Mouse (Mus musculus): Measurements from ENCODE around the gene Eif1. TPM values are rescaled to one million over a fixed set of nuclear protein-coding genes. Genes with fewer than 3 reads are reported as not detected.
"Not testable (repeated sequence)": the region's sequence is repeated elsewhere in the genome, so short reads cannot be mapped to it uniquely, and the experiment has no call there.

The Eif1 gene
- polyA plus RNA-seq, 1 experiment from 2014 or later = 1,215 TPM

DNA sequence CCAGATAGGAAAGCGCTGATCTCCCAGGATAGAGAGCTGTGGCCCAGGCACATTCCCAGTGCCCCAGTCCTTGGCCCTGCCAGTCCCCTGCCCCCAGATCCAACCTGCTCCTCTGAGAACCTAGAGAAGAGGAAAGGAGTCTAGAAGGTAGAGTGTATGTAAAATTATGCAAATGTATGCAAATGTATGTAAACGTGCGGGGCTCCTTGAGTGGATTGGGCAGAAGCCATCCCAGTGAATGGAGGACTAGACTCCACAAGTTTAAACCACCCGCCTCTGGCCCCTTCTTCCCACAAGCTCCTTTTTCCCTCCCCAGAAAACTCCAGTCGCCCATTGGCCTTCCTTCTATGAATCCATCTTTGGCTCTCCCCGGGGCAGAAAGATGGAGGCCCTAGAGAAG, 26.8 kb upstream of the Eif1 start:
- no peaks in the 10 kb centered on the region for H3K27me3 ChIP-seq
- H3K4me2 ChIP-seq = no peak overlapping the region
- no peak overlapping the region for H3K9ac ChIP-seq
- ATAC-seq (ENCODE audit: low FRiP score, low read depth) = no peak
- no peaks in the 10 kb centered on the region for H3K9me3 ChIP-seq
- 0 out of 2 replicates have a peak, but pooled peaks cover 1% of the 10 kb centered on the region for H3K4me1 ChIP-seq (replicated peaks)
- 46% methylated on average over 6 of the region's 6 CpGs for WGBS
- no peak overlapping the region for H3K4me3 ChIP-seq
- no peak overlapping the region for H3K27ac ChIP-seq (replicated peaks)
- H3K36me3 ChIP-seq = no peaks in the 10 kb centered on the region

DNA sequence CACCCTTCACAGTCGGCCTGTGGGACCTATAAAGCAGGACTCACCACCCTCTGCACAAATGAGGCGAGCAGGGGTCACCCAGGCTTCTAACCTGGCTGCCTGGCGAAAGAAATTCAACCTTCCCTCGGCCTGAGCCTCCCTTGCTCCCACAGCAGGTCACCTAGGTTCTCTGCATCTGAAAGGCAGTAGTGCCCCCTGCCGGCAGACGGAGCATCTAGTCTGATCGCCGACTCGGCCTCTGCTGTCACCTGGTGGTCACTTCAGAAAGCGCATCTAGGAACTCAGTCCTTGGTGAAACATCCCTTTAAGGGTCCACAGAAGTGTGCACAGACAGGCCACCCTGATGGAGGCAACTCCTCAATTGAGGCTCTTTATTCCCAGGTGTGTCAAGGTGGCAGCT, 24.4 kb upstream of the Eif1 start:
- no peaks in the 10 kb centered on the region for H3K36me3 ChIP-seq

DNA sequence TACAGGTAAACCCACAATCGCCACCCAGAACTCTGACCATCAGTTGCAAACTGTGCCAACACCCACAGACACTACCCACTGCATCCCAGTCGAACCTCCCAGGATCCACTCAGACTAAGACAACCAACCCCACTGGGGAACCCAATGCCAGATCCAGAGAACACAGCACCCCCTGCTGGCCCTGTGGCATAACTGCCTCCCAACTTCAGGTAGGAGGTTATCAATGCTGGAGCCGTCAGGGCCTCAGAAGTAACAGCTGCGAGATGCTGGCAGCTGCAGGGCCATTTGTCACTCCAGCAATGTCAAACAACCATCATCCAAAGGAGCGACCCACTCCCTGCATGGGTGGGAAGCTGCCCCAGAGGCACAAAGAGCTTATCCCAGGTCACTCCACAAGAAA, 21.9 kb upstream of the Eif1 start:
- 39% methylated on average over 5 of the region's 5 CpGs for WGBS
- H3K27ac ChIP-seq (replicated peaks) = no peak overlapping the region
- no peak for ATAC-seq (ENCODE audit: low FRiP score, low read depth)

More for the DNA sequence above, 24.4 kb upstream of the Eif1 start:
- H3K4me2 ChIP-seq = peak overlapping the region; percentile 40
- 11% methylated on average over 10 of the region's 10 CpGs for WGBS
- no peaks in the 10 kb centered on the region for H3K27me3 ChIP-seq
- no peak overlapping the region for H3K4me3 ChIP-seq
- no peaks in the 10 kb centered on the region for H3K9me3 ChIP-seq
- H3K27ac ChIP-seq (replicated peaks) = no peak overlapping the region
- 0 out of 2 replicates have a peak, but pooled peaks have one; percentile 27 for ATAC-seq (ENCODE audit: low FRiP score, low read depth)
- 0 out of 2 replicates have a peak, but pooled peaks cover 5% of the 10 kb centered on the region for H3K4me1 ChIP-seq (replicated peaks)
- no peak overlapping the region for H3K9ac ChIP-seq

DNA sequence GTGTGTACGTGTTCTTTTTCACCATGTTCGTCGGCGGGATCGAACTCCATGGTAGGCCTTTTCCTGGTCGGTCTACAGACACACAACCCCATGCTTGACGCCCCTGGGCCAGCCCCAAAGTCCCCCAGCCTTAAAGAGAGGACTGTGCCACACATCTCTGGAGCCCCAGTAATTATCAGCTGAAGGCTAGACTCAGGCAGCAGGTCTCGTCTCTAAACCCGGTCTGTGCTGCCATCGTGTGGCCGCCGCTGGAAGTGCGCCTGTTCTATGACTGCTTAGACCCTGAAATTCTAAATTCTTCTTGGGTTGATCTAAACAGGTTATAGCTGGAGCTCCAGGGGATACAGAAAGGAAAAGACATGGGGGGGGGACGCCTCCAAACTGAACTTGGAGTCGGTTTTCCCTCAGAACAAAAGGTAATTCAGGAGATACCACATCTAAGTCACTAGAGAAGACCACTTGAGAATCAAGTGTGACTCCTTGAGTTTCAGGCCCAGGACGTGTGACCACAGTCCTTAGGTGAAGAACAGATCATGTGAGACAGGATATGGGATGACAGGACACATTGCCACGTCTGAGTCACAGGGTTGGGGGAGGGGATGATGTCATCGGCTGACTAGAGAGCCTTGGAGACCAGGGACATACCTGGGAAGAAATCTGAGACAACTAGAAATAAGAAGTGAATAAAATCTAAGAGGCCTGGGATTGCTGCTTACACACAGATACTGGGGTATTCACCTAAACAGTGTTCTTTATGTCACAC, 21.2 kb upstream of the Eif1 start:
- no peaks in the 10 kb centered on the region for H3K27me3 ChIP-seq
- no peaks in the 10 kb centered on the region for H3K36me3 ChIP-seq
- peak; percentile 69; the same call in 1 of the 2 replicates for ATAC-seq (ENCODE audit: low FRiP score, low read depth)
- H3K9me3 ChIP-seq = no peaks in the 10 kb centered on the region
- H3K4me2 ChIP-seq = peak overlapping the region; percentile 47
- 19% methylated on average over 18 of the region's 18 CpGs for WGBS
- H3K4me3 ChIP-seq = peak overlapping the region; percentile 15; the same call in 1 of the 2 replicates
- H3K27ac ChIP-seq (replicated peaks) = no peak overlapping the region
- H3K4me1 ChIP-seq (replicated peaks) = 0 out of 2 replicates have a peak, but pooled peaks cover 5% of the 10 kb centered on the region
- 0 out of 2 replicates have a peak overlapping the region, but pooled peaks have one; percentile 10 for H3K9ac ChIP-seq

More for the DNA sequence above, 21.9 kb upstream of the Eif1 start:
- no peaks in the 10 kb centered on the region for H3K9me3 ChIP-seq
- no peak overlapping the region for H3K4me3 ChIP-seq
- H3K4me2 ChIP-seq = peak overlapping the region; percentile 47
- 0 out of 2 replicates have a peak overlapping the region, but pooled peaks have one; percentile 10 for H3K9ac ChIP-seq
- H3K27me3 ChIP-seq = no peaks in the 10 kb centered on the region
- no peaks in the 10 kb centered on the region for H3K36me3 ChIP-seq
- H3K4me1 ChIP-seq (replicated peaks) = 0 out of 2 replicates have a peak, but pooled peaks cover 5% of the 10 kb centered on the region

DNA sequence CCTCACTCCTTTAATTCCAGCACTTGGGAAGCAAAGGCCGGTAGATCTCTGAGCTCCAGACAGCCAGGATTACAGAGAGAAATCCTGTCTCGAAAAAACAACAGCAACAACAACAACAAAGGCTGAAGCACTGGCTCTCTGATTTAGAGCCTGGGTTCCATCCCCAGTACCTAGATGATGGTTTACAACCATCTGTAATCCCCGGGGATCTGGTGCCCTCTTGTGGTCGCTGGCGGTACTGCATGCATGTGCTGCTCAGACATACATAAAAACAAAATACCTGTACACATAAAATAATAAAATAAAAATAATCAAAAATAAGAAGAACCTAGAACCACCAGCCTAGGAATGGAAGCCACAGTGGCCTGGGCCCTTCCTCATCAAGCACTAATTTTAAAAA, 19.4 kb upstream of the Eif1 start:
- H3K4me3 ChIP-seq = no peak overlapping the region
- H3K36me3 ChIP-seq = no peaks in the 10 kb centered on the region
- WGBS = 7% methylated on average over 5 of the region's 5 CpGs
- no peak overlapping the region for H3K27ac ChIP-seq (replicated peaks)
- ATAC-seq (ENCODE audit: low FRiP score, low read depth) = no peak
- no peaks in the 10 kb centered on the region for H3K9me3 ChIP-seq
- H3K4me2 ChIP-seq = no peak overlapping the region
- 0 out of 2 replicates have a peak, but pooled peaks cover 5% of the 10 kb centered on the region for H3K4me1 ChIP-seq (replicated peaks)
- H3K9ac ChIP-seq = no peak overlapping the region
- H3K27me3 ChIP-seq = no peaks in the 10 kb centered on the region

DNA sequence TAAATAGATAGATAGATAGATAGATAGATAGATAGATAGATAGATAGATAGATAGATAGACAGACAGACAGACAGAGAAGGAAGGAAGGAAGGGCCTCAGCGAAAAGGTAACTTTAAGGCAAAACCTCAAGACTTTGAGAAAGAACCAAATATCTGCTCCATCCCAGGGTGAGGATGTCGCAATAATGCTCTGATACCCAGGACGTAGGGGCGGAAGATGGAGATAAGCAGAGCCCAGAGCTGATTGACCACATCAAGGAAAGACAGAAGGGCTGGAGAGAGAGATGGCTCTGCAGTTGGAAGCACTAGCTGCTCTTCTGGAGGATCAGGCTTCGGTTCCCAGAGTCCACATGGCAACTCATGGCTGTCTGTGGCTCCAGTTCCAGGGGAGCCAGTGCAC, 18.4 kb upstream of the Eif1 start:
- Histone ChIP-seq H3K4me1 (replicated peaks) (0 out of 2 replicates have a peak, but pooled peaks cover 5% of the 10 kb centered on the region), H3K36me3 (no peaks in the 10 kb centered on the region), H3K27me3 (no peaks in the 10 kb centered on the region), H3K9me3 (no peaks in the 10 kb centered on the region), H3K4me2 (no peak overlapping the region), H3K4me3 (no peak overlapping the region), H3K9ac (no peak overlapping the region), H3K27ac (replicated peaks) (no peak overlapping the region)
- ATAC-seq (ENCODE audit: low FRiP score, low read depth) = no peak
- WGBS = 95% methylated on average over 5 of the region's 5 CpGs

DNA sequence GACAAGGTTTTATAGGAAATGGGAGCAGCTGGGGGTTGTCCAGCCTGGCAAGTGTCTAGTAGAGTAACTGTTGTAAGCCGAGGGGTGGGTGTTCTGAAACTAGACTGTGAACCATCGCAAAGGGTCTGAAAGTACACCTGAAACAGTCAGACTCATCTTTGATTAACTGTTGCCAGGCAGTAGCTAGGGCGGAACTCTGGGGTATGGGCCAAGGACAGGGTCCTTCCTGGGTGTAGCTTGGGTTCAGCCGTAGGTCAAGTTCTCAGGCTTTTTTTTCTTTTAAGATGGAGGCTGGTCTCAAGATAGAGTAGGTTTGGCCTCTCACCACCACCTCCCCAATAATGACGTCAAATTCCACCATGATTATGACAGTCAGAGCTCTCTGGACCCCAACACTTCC, 11.8 kb upstream of the Eif1 start:
- H3K4me3 ChIP-seq = no peak overlapping the region
- no peaks in the 10 kb centered on the region for H3K27me3 ChIP-seq
- peaks cover 8% of the 10 kb centered on the region; the same call in 1 of the 2 replicates for H3K4me1 ChIP-seq (replicated peaks)
- no peaks in the 10 kb centered on the region for H3K9me3 ChIP-seq
- ATAC-seq (ENCODE audit: low FRiP score, low read depth) = no peak
- no peaks in the 10 kb centered on the region for H3K36me3 ChIP-seq
- 88% methylated on average over 5 of the region's 5 CpGs for WGBS
- no peak overlapping the region for H3K27ac ChIP-seq (replicated peaks)
- H3K9ac ChIP-seq = no peak overlapping the region
- no peak overlapping the region for H3K4me2 ChIP-seq

DNA sequence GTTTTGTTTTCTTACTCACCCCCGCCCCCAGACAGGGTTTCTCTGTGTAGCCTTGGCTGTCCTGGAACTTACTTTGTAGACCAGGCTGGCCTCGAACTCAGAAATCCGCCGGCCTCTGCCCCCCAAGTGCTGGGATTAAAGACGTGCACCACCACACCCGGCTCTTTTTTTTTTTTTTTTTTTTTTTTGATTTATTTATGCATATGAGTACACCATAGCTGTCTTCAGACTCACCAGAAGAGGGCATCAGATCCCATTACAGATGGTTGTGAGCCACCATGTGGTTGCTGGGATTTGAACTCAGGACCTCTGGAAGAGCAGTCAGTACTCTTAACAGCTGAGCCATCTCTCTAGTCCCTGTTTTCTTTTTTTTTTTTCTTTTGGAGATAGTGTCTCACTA, 11.0 kb upstream of the Eif1 start:
- not testable (repeated sequence) for H3K4me2 ChIP-seq; H3K27me3 ChIP-seq; H3K27ac ChIP-seq (replicated peaks); ATAC-seq (ENCODE audit: low FRiP score, low read depth); H3K9ac ChIP-seq; H3K4me1 ChIP-seq (replicated peaks); H3K9me3 ChIP-seq; H3K4me3 ChIP-seq; H3K36me3 ChIP-seq
- 81% methylated on average over 6 of the region's 6 CpGs for WGBS

DNA sequence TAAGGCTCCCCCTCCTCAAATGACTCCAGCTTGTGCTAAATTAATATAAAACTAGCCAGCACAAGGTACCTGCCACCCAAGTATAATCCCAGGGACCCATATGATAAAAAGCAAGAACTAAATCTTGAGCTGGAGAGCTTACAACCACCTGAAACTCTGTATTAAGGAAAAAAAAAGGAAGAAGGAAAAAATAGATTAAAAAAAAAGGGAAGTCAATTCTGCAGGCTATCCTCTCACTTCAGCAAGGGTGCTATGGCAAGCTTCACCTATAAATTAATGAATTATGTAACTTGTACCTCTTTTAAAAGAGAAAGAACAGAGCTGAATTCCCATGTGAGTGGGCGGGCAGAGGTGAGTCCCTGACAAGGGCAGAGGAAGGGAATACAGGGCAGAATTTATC, 8.0 kb upstream of the Eif1 start:
- ATAC-seq (ENCODE audit: low FRiP score, low read depth) = no peak
- WGBS = 71% methylated on average over 1 of the region's 1 CpGs
- no peaks in the 10 kb centered on the region for H3K9me3 ChIP-seq
- no peaks in the 10 kb centered on the region for H3K27me3 ChIP-seq
- peak overlapping the region; percentile 6; the same call in 1 of the 2 replicates for H3K27ac ChIP-seq (replicated peaks)
- H3K9ac ChIP-seq = no peak overlapping the region
- peaks cover 8% of the 10 kb centered on the region; the same call in 1 of the 2 replicates for H3K4me1 ChIP-seq (replicated peaks)
- no peaks in the 10 kb centered on the region for H3K36me3 ChIP-seq
- H3K4me2 ChIP-seq = no peak overlapping the region
- H3K4me3 ChIP-seq = no peak overlapping the region

DNA sequence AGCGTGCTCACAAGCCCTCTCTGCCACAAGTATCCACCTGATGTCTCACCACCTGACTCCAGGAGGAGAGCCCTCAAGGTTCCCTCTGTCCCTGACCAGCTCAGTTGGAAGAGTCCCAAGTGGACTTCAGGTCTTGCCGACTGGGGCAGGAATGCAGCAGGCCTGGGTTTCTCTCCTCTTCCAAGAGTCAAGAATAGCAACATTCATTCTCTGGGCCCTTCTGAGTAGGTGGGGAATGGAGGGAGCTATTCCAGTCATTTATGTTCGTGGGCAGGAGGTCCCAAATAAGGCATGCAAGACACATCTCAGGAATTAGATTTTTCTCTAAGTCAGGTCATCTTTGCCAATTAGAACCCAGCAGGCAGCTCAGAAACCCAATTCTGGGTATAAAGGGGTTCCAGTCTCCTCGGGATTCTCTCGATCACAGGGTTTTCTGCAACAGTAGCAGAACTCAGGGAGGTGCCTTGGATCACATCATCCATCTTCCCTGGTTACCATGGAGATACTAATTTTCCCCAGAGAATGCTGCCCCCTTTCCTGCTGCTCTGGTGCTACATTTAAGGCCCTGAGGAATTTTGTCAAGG, 7.5 kb upstream of the Eif1 start:
- ATAC-seq (ENCODE audit: low FRiP score, low read depth) = no peak
- 11% methylated on average over 5 of the region's 5 CpGs for WGBS
- peak overlapping the region; percentile 6 for H3K27ac ChIP-seq (replicated peaks)

DNA sequence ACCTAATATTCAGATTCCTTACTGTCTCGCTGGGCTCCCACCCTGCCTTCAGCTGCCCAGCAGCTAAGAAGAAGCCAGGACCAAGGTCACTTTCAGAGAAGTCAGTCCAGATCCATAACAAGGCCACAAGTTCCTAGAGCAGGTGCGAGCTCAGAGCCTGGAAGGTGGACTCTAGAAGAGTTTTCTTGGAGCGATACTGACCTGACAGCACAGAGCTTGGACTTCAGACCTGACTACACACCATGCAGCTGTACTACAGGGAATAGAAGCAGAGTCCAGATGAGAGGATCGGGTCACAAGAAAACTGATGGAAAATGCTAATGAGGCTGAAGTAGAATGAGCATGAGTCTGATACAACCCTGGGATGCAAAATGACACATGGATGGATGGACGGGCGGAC, 6.3 kb upstream of the Eif1 start:
- 89% methylated on average over 6 of the region's 6 CpGs for WGBS
- ATAC-seq (ENCODE audit: low FRiP score, low read depth) = no peak
- Histone ChIP-seq H3K27ac (replicated peaks) (no peak overlapping the region), H3K9me3 (no peaks in the 10 kb centered on the region), H3K4me1 (replicated peaks) (peaks cover 8% of the 10 kb centered on the region; the same call in 1 of the 2 replicates), H3K4me2 (no peak overlapping the region), H3K36me3 (no peaks in the 10 kb centered on the region), H3K4me3 (no peak overlapping the region), H3K9ac (no peak overlapping the region), H3K27me3 (no peaks in the 10 kb centered on the region)

More for the DNA sequence above, 7.5 kb upstream of the Eif1 start:
- Histone ChIP-seq H3K4me2 (no peak overlapping the region), H3K9ac (no peak overlapping the region), H3K4me3 (no peak overlapping the region), H3K27me3 (no peaks in the 10 kb centered on the region), H3K36me3 (no peaks in the 10 kb centered on the region), H3K4me1 (replicated peaks) (peaks cover 8% of the 10 kb centered on the region; the same call in 1 of the 2 replicates), H3K9me3 (no peaks in the 10 kb centered on the region)

DNA sequence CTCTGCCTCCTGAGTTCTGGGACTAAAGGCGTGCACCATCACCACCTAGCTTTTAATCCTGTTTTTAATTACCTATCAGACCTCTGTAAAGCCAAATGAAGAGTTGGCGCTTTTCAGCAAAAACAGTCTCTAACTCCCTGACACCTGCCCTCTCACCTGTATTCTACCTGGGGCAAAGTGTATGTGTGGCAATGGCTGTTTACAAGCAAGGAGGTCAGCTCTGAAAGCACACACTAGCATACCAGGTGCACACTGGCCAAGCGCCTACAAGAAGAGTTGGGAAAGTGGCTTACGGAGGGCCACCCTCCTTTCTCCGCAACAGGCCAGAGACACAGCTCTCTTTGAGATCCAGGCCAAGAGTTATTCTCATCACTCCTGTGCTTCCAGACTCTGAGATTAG, 4.2 kb upstream of the Eif1 start:
- Histone ChIP-seq H3K9me3 (no peaks in the 10 kb centered on the region), H3K27ac (replicated peaks) (0 out of 2 replicates have a peak overlapping the region, but pooled peaks have one; percentile 11), H3K9ac (no peak overlapping the region), H3K36me3 (no peaks in the 10 kb centered on the region), H3K4me2 (no peak overlapping the region), H3K4me3 (no peak overlapping the region), H3K4me1 (replicated peaks) (peaks cover 13% of the 10 kb centered on the region; the same call in 1 of the 2 replicates), H3K27me3 (no peaks in the 10 kb centered on the region)
- WGBS = 90% methylated on average over 5 of the region's 5 CpGs
- ATAC-seq (ENCODE audit: low FRiP score, low read depth) = no peak
